Mouse (Mus musculus) frontal cortex, adult 2 months (tissue): ENCODE data around the gene Vil1. TPM values are rescaled to one million over a fixed set of nuclear protein-coding genes. Genes with fewer than 3 reads are reported as not detected.

Experiments
- DNase-seq, 2 experiments: peaks; one replicate each; pipeline ENCODE4 v3.0.0; 2022; ENCODE audit warnings: low spot score in 1 of 2; ENCODE audit errors: extremely low spot score in 1 of 2
- polyA plus RNA-seq: library from polyadenylated mRNA; depleted of rRNA; stranded (reverse); fragments of >200 nt; gene quantifications from 2 replicates; pipeline ENCODE4 v1.2.3, GENCODE M21; 2012; rRNA removed

Gene Vil1
- polyA plus RNA-seq = 0.42 and 0.82 TPM in 2 replicates

GRCm38 (mm10) chr1:74408589-74409504, at the start of gene Vil1:
Gene Vil1 (plus strand): TSS chr1:74409376.
- no peak for DNase-seq

- no peak for DNase-seq
These were observed 49.1 kb upstream of the Vil1 start for GRCm38 (mm10) chr1:74359952-74360517.

- peak; percentile 76 to 93 for DNase-seq
These were observed 47.4 kb upstream of the Vil1 start, which contains the start of gene Catip for GRCm38 (mm10) chr1:74361812-74362211. Gene Catip (plus strand): TSS chr1:74362108.

- peak in 1 of 2 experiments; percentile 48 for DNase-seq
These were observed 46.6 kb upstream of the Vil1 start for GRCm38 (mm10) chr1:74362325-74363229.

DNA sequence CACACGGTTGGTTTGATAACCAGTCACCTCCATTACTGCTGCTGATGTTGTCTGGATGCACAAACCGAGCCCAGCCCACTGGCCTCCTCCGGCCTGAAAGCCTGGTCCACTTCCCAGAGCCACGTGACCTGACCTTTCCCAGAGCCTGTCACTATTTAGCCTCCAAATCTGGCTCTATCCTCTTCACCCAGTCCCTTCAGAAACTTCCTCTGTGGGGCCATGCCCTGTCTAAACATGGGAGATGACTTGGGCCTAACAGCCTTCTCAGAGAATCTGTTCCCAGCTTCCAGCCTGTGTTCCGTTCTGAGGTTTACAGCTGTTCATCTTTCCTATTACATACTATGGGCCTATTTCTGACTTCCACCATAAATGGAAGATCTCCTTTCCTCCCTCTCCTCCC, 45.7 kb upstream of the Vil1 start:
- DNase-seq = no peak

DNA sequence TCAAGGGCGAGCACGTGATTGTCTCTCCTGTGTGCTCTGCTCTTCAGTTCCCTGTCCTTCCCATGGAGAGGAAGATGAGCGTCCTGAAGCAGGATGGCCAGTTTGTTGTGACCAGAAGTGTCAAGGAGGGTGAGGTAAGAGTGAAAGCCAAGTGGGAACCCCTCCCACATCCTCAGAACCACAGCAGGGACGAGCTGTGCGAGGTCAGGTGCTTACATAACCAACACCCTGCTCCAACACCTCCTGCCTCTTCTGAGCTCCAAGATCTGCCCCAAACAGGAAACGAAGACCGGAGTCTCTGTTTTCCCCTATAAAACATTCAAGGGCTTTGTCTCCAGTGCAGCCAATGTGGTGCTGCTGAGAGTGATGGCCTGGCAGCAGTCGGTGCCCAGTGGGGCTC, 44.9 kb upstream of the Vil1 start:
- no peak for DNase-seq

GRCm38 (mm10) chr1:74367886-74368645, 41.1 kb upstream of the Vil1 start:
- no peak for DNase-seq

DNA sequence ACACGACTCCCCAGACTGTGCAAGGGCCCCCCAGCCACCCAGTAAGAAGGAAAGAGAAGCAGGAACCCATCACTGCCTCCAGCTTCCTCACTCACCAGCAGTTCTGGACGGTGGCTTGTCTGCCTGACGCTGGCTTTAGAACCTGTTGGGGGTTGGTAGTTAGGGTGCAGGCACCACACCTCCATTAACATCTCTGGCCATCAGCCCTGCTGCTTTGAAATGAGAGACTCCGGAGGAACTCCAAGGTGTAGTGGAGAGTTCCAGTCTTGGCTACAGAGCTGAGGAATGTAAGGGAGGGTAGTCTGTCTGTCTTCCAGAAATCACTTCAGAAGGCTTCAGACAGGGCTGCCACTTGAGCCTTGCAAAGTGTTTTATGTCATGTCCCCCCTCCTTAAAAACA, 39.1 kb upstream of the Vil1 start:
- no peak for DNase-seq

- no peak for DNase-seq
These were observed 35.8 kb upstream of the Vil1 start for GRCm38 (mm10) chr1:74373372-74373771.

DNA sequence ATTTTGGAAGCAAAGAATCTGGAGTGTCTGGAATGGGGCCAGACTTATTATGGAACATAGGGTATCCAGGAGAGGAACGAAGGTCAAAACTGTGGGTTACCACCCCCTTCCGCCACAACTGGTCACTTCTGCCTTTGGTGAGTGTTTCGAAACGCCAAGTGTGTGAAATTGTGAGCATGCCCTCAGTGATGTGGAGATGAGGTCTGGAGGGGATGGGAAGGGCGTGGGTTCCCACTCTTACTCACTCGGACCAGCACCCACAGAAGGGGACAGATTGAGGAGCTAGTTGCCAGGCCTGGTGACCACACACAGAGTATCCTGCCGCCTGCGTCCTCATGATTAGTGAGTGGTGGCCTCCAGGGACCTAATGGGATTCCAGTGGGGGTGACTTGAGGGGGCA, 34.2 kb upstream of the Vil1 start, which contains the start of gene Slc11a1:
TSS of gene Slc11a1 (plus strand) at position 216 of the 400 bp plus-strand sequence.
- no peak for DNase-seq

DNA sequence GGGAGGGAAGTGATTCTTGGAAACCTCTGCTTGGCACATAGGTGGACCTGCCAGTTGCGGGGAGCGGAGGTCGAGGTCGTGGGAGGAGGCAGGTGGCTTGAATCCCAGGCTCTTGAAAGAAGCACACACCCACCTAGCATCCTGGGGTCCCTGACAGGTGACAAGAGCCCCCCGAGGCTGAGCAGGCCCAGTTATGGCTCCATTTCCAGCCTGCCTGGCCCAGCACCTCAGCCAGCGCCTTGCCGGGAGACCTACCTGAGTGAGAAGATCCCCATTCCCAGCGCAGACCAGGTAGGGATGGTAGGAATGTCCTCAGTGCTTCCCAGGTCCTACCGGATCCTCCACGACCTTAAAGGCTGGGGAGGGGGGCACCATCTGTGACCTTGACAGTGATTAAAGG, 33.6 kb upstream of the Vil1 start:
- no peak for DNase-seq

- DNase-seq = no peak
These were observed 32.8 kb upstream of the Vil1 start for GRCm38 (mm10) chr1:74376396-74376795.

GRCm38 (mm10) chr1:74379058-74379504, 30.1 kb upstream of the Vil1 start:
- DNase-seq = no peak

GRCm38 (mm10) chr1:74380484-74380883, 28.7 kb upstream of the Vil1 start:
- no peak for DNase-seq

GRCm38 (mm10) chr1:74381588-74382021, 27.6 kb upstream of the Vil1 start:
- no peak for DNase-seq

DNA sequence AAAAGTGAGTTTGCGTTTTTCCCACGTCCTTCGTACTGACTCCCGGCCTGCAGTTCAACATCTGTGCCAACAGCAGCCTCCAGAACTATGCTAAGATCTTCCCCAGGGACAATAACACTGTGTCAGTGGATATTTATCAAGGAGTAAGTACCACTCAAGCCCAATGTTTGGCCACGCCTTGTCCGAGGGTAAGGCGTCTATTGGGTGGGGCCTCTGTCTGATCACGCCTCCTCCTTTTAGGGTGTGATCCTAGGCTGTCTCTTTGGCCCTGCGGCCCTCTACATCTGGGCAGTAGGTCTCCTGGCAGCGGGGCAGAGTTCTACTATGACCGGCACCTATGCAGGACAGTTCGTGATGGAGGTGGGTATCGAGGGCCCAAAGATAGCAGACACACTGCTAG, 25.8 kb upstream of the Vil1 start:
- no peak for DNase-seq

- no peak for DNase-seq
These were observed 24.7 kb upstream of the Vil1 start for GRCm38 (mm10) chr1:74384525-74384924.

DNA sequence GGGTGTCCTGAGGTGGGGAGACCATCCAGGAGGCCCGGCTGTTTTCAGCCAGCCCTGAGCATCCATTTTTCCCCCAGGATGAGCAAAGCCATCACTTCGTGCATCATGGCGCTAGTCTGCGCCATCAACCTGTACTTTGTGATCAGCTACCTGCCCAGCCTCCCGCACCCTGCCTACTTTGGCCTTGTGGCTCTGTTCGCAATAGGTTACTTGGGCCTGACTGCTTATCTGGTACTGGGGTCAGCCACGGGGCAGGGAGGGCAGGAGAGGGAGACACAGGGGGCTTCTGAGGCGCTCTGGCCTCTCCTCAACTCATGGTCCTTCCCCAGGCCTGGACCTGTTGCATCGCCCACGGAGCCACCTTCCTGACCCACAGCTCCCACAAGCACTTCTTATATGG, 24.1 kb upstream of the Vil1 start:
- no peak for DNase-seq

DNA sequence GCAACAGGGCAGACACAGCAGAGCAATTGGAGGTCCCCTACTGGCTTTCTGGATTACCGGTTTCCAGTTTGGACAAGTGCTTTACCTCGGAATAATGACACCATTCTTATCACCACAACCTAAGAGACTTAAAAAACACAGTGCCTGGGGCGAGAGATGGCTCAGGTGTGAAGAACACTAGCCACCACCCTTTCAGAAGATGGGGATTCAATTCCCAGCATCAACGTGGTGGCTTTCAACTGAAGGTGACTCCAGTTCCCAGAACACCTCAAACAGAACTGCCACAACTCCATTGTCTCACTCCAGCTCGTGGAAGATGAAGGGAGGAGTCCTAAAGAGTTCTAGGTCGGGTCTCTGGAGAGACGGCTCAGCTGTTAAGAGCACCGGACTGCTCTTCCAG, 23.6 kb upstream of the Vil1 start:
- DNase-seq = no peak

DNA sequence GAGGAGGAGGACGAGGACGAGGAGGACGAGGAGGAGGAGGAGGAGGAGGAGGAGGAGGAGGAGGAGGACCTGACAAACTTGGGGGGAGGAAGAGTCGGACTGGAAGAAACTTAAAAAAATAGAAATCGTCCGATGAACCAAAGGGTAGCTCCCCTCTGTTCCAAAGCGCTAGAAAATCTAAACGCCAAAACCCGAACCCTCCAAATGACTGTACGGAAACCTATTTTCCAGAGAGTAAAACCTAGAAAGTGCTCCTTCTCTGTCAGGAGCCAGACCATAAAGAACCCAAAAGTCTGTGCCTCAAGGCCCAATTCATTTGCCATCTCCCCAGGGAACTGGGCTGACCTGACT, 22.8 kb upstream of the Vil1 start:
- no peak for DNase-seq
